Mouse (Mus musculus) ovary, postnatal 36 days (tissue): ENCODE measurements around the gene Smad9.
"Not testable (repeated sequence)": the region's sequence is repeated elsewhere in the genome, so short reads cannot be mapped to it uniquely, and the experiment has no call there.

Experiments used
- DNase-seq: peaks from one replicate; pipeline ENCODE4 v3.0.0; 2022; ENCODE audit warnings: low spot score, mixed read lengths

The Smad9 gene

DNA sequence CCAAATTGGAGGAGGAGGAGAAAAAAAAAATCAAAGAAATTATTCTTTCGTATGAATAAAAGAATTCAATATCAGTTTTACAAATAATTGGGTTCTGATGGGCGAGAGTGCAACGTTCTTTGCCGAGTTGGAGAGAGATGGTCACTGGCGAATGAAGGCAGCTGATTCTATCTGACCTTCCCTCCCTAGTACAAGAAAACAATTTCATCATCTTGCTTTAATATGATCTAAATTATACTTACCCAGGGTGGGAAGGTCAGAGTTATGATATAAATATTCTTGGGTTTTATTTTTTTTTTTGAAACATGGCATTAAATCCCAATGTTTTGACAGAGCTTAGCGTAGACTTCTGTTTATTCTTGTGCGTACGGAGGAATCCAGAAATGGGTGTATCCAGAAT lies 2.1 kb downstream of the Smad9 start:
- DNase-seq: no peak

DNA sequence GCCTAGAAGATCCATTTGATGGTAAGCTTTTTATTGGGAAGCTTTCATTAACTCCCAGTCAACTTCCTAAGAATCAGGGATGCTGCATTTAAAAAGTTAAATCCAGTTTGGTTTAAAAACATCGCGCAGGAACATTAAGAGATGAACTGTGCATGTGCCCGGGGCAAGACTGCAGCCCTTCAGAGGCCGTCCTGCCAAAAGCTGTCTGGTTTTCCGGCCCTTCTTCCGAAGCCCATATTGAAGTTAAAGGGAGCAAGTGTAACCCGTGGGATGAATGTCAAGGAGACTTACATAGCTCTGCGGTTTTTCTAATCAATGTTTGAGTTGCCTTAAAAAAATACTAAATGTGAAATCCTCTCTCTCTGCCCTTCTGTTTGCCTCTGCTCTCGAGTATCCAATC lies 3.8 kb downstream of the Smad9 start:
- DNase-seq: no peak

DNA sequence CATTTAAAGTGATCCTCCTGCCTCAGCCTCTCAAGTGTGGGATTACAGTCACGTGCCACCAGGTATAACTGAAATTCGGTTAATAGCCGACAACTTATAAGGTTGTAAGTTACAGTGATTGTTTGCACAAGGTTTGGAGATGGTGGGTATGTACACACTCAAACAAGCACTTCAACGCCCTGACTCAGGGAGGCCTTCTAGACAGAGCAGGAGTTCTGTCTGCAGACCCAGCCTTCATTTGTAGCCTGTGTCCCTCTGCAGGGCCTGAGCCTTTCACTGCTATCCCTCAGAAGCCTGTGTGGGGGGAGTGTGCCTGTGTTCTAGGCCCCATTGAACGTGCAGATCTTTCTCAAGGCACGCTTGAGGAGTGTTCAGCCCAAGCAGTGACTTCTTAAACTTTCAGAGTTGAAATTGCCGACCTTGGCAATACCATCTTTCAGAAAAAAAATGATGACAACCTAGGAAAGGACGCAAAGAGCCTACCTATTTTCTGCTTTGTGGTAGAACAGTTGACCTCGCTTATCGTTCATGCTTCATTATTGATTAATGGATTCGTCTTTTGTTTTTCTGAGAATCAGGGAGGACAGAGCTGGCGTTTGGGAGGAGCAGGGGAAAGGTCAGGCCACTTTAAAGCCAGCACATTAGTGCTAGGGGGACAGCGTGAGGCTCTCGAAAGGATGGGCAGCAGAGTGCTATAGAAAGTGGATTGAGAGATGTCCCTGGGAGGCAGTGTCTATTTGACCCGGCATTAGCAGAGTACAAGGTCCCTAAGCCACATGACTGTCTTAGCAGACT lies 5.1 kb downstream of the Smad9 start:
- DNase-seq: no peak

DNA sequence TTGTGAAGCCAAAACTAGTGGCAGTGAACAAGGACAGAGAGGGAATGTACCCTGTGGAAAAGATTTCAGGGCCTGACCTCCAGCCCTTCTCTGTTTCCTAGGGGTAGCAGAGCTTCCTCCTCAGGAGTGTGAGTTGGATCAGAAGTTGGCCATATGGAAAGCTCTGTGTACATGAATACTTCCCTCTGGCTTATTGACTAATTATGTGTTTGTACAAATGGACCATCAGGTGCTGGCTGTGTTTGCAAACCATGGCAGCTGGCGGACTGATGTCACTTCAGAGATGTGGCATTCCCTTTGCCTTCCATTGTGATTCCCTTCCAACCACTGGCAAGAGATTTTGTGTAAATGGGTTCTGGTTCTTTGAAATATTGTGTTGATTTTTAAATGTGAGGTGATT lies 5.9 kb downstream of the Smad9 start:
- DNase-seq: no peak

DNA sequence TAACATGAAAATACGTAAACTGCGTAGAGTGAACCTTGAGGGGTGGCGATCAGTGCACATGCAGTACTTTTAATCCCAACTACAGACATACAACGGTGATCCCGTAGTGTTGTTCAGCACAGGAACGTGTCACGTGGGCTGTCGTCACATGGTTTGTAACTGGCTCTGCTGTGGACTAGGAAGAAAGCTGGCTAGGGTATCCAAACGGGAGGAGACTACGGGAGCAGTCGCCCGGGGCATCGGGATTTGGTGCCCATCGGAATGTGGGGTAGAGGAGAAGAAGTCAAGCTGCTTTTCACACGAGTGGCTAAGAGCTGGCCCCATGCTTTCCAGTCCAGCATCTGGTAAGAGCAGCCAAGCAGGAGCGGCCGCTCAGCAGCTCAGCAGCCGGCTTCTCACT lies 9.0 kb downstream of the Smad9 start:
- no peak for DNase-seq

DNA sequence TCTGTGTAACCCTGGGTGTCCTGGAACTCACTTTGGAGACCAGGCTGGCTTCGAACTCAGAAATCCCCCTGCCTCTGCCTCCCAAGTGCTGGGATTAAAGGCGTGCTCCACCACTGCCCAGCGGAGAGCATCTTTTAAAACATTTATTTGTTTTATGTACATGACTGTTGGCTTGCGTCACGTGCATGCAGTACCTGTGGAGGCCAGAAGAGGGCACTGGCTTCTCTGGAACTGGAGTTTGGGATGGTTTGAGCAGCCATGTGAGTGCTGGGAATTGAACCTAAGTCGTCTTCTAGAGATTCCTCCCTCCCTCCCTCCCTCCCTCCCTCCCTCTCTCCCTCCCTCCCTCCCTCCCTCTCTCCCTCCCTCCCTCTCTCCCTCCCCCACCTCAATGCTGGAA lies 10.1 kb downstream of the Smad9 start:
- not testable (repeated sequence) for DNase-seq

DNA sequence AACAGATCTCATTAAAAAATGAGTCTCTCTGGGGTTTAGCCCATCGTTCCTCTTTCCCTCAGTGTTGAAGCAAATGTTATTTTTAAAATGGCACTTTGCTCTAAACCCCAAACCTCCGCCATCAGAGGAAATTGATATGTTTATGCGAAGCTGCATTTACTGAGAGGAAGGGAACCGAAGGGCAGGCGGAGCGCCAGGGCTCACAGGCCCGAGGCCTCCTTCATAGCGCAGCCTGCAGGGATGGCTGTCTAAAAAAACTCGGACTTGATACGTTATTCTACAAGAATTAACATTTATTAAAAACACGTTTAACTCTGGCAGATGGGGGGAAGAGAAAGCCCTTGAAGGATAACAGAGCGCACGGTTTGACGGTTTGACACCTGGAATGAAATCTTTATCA lies 10.7 kb downstream of the Smad9 start:
- DNase-seq: no peak

DNA sequence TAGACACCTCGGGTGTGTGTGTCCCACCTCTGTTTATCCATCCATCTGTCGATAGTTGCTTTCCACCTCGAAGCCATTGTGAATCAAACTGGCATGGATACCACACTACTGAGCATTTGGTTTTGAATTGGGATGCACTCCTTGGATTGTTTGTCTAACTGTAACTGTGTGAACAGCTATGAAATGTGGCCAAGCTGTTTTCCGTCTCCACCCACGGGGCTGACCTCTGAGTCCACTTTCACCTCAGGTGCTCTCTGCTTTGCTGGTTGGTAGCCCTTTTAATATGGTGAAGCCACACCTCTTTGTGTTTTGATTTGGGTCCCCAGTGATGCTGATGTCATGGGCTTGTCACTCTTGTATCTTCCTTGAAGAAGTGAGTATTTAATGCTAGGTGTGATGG lies 11.4 kb downstream of the Smad9 start:
- DNase-seq: no peak

DNA sequence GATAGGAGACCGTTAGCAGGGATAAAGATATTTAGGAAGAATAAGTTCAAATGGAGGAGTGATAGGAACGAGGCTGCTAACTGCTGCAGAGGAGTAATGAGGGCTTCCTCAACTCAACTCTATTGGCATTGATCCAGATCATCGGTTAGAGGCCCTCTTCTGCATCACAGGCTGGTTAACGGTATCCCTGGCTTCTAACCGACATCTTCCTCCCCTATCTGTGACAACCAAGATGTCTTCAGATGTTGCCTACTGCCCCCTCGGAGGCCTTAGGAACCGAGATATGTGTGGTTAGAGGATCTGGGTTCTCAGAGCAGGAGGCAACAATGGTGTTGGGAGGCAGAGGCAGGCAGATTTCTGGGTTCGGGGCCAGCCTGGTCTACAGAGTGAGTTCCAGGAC lies 13.2 kb downstream of the Smad9 start:
- DNase-seq: no peak

DNA sequence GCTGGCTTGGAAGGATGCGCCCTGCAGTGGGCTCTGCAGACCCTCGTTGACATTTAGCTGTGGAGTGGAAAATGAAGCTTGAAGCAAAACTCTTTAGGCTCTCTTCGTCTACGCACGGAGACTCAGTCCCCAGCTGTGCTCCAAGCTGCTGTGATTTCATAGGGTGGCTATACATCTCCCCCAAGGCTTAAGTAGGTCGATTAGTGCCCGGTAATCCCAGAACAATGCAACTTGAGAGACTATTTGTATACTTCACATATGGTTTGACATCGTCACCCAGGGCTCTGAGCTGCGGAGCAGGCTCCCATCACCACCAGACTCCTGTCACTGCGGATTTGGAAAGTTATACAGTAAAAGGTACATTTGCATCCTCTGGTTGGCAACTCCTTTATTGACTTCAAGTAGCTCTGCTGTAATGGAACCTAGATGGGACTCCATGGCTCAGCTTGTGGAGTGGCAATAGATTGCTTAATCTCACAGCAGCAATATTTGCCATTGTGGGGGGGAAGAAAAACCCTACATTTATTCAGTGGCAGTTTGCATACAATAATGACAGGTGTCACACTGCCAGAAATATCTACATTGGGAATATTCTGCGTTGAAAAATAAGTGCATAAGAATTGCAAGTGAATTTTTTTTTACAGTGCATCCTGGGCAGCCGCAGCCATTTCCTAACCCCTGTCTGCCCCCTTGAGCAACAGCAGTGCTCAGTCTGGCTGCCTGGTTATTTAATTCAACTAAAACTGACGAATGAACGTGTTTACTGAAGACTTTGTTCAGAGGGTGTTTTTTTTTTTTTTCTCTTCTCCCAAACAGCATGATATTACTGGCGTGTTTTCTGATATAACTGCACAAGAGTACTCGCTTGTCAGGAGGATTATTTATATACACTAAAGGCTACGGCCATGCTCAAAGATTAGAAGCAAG lies 14.2 kb downstream of the Smad9 start:
- no peak for DNase-seq

DNA sequence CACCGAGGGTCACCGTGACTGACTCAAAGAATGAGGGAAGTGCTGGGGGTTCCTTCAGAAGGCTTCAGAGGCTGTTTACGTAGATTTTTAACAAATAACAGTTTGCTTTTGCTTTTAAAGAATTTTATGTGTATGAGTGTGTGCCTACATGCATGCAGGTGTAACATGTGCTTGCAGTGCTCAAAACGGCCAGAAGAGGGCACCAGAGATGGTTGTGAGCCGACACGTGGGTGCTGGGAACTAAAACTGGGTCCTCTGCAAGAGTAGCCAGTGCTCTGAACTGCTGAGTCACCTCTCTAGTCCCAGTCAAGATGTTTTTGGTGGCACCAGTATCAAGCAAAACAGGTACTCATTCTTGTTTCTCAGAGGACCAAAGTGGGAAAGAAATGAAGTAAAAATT lies 18.2 kb downstream of the Smad9 start:
- no peak for DNase-seq

DNA sequence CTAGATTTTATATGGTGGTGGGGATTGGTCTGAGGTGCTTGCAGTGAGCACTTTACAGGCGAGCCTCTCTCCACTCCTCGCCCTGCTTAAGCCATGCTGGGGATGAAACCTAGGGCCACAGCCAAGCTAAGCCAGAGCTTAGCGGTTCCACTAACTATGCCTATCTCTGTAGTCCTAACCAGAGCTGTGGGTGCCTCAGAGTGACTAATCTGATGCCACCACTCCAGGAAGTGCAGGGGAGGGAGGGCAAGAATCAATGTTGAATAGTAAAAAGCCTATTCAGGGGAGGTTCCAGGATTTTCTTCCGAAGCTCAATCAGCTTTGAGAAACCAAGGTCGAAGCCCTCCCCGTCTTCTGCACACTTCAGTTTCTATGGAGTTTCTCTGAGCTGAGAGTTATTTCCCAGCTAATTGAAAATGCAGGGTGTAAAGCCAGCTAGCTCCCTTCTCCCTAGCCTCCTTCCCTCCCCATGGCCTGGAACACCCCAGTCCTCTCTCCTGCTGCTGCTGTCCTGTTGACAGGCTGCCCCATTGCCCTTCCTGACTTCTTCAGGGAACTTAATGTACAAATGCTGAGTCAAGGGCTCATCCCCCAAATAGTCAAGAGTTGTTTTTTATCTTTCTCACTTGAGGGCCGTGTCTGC lies 20.7 kb downstream of the Smad9 start:
- DNase-seq: no peak

DNA sequence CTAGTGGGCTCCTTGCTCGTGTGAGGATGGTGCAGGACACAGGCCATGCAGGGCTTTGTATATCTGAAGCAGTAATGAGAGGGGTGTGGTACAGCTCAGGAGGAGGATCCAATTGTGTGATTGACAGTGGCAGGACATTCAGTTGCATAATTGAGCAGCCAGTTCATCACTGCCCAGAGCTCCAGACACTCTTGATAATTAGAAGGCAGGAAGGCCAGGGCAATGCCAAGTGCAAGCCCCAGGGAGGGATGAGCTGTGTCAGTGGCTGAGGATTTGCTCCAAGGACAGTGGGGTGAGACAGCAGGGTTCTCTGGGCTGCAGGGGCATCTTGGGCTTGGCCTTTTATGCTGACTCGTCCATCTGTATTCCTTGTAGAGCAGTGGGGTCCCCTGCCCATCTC lies 35.2 kb downstream of the Smad9 start:
- DNase-seq: no peak

DNA sequence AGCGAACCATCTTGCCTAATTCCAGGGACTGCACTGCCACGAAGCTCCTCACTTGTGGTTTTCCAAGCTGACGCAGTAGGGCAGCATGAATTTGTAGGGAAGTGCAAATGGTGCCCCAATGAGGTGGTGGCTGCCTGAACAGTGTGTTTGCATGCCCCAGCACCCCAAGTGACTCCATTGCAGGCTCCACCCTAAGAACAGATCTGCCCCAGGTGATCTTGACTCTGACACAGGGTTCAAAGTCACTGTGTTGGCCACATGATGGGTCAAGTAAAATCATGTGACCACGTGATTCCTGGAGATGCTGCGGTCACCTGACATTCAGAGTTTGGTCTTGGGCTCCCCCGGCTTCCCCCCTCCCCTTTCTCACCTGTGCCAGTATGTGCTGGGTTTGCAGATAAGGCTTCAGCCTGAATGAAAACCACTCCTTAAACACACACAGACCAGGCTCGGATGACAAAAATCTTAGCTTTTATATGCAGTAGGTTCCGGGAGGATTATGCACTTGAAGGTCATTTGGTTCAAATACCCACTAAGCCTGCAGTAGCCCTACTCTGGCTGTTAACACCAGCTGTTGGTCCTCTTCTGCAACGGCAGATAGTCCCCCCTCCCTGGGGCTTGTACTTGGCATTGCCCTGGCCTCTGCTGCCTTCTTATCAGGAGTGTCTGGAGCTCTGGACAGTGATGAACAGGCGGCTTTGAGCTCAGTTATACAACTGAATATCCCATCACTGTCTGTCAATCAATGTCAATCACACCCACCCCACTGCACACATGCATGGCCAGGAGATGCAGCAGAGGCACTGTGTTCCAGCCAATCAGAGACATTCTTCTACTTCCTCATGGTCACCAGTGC lies 36.7 kb downstream of the Smad9 start:
- no peak for DNase-seq

DNA sequence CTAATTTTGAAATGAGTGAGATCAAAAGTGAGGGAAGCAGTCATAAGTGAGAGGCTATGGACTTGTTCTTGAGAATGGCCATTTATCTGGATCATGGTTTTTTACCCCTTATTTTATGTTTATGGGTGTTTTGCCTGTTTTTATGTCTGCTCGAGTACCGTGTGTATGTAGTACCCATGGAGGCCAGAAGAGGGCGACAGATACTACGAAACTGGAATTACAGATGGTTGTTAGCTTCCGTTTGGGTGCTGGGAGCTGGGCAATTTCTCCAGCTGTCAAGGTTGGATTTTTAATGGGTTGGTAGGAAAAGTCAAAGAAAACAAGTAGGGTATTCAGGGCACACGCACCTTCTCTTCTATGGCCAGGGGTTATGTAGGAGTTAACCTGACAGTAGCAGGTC lies 38.4 kb downstream of the Smad9 start:
- no peak for DNase-seq

DNA sequence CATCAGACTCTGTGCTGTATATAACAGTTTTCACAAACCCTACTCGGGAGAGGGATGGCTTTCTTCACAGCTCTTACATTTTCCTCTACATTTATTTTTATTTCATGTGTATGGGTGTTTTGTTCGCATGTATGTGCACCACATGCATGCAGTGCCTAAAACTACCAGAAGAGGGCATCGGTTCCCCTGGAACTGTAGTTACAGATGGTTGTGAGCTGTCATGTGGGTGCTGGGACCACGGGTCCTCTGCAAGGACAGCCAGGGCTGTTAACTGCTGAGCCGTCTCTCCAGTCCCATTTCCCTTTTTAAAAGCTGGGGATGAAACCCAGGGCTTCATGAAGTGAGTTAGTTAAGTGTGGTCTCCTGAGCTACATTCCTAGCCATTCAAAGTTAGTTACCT lies 40.0 kb downstream of the Smad9 start:
- DNase-seq: no peak

DNA sequence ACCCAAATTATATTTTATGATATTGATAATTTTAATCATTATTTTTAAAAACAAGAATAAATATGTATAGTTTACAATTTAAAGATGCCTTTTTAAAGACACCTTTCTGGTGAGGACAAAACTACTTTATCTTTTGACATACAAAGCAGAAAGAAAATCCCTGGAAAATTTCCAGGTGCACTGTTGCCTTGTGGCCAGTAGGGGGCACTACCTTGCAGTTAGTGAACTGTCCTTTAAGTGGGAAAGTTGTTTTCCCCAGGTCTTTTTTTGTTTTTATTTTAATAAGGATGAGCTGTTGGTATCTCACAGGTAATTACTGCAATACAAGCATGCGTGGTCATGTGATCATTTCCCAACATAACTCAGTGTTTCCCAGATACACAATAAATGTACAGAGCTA lies 40.4 kb downstream of the Smad9 start:
- no peak for DNase-seq

DNA sequence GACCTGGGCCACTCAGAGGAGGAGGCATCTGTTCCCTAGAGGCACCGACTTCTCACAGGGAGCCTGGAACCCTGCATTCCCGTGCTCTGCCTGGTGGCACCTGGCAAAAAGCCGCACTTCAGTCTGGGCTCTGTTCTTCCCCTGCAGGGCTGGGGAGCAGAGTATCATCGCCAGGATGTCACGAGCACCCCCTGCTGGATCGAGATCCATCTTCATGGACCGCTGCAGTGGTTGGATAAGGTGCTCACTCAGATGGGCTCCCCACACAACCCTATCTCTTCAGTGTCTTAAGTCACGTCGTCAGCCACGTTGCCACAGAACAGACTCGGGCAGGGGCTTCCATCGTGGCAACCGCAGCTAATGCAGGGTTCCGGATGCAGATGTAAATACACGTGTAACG lies 41.8 kb downstream of the Smad9 start:
- peak; percentile 58 for DNase-seq

DNA sequence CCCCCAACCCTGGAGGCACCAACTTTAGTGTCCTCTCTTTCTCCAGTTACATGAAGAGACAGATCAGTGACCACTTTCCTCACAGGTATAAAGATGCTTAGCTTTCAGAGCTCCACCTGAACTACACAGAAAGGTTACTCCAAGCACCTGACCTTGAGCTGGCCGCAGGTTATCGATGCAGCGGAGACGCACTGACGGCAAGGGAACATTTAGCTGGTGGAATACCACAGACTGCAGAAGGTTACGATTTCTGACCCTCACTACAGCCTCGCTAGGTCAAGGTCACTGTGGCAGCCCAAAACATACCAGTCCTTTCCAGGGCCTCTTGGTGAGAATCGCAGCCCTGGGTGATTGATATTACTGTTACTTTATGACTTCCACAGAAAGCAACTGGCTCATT lies 48.3 kb downstream of the Smad9 start:
- no peak for DNase-seq

DNA sequence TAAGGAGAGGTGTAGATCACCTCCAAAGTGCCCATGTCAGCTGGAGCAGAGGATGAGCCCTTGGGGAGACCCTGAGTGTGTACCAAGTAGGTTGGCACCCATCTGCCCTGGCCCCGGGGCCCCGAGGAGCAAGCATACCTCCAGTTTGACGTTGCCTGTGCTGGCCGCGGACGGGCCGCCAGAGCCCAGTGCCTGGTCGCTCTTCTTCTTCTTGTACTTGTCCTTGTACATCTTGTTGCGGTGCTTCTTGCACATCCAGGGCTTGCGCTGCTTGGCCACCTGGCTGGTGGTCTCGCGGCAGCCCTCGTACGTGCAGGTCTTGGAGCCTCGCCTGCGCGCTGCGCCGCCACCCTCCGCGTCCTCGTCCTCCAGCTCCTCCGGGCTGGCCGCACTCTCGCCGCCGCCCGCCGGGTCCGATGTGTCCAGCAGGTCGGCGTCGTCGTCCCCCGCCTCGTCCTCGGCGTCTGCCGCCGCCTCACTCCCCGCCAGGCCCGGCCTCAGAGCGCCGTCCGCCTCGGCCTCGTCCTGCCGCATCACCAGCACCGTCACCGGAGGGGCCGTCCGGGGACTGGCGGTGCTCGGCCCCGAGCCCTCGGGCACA lies 51.8 kb downstream of the Smad9 start:
- no peak for DNase-seq

DNA sequence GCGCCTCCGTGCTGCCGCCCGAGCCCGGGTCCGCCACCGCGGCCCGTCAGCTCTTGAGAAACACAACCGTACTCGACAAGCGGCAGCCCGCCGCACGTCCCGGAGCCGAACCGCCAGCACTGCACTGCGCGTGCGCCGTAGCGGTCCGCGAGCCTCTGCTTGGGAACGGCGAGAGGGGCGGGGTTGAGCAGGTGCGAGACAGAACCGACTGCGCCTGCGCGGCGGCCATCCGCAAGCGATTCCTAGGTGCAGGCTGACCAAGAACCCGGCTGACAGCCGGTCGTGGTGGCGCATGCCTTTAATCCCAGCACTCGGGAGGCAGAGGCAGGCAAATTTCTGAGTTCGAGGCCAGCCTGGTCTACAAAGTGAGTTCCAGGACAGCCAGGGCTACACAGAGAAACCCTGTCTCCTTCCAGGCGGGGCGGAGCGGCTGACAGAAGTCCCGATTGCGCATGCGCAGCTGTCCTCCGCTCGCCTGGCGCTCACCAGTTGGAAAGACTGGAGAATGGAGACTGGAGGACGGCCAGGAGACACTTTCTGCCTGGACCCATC lies 52.4 kb downstream of the Smad9 start, which contains the start of gene Rfxap:
Gene Rfxap (minus strand): TSS at position 126 of the 552 bp plus-strand sequence.
- DNase-seq: peak; percentile 95
